30 mouse cellular contexts compared by ENCODE assay signal in the genomic region with DNA sequence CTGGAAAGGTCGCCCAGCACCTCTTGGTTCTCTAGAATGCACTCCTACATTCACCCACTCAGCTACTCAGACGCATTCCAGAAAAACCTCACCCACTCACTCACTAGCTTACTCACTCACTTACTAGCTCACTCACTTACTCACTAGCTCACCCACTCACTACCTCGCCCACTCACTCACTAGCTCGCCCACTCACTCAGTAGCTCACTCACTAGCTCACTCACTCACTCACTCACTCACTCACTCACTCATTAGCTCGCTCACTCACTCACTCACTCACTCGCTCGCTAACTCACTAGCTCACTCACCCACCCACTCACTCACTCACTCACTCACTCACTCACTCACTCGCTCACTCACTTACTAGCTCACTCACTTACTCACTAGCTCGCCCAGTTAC.
DNase-seq lines count a peak whose midpoint lies in the region; ATAC-seq and TF ChIP-seq lines count a peak whose summit lies in the region.
"Had no signal": no experiment of that assay in that cellular context is flagged by ENCODE, and none has a peak within 500 bp of the region (broad histone marks: within the 10 kb centered on the region; RNA-seq: fewer than 3 reads in every experiment).

No protein-coding gene starts in this region.

- in situ Hi-C loops in ES-E14 (cut with MboI; ENCODE audit: low sequenced_read_pairs in 2 of 2, unreplicated experiment in 2 of 2) = no loop called here

- no peak overlapping the region for H3K4me3 ChIP-seq in ES-E14 (ENCODE audit: insufficient read depth in 1 of 2, low read depth in 1 of 2, low read length in 2 of 2, poor library complexity in 1 of 2, severe bottlenecking in 1 of 2)
- H3K4me3 ChIP-seq: embryonic facial prominence, embryonic 10.5 days; embryonic facial prominence, embryonic 15.5 days; forebrain, embryonic 12.5 days; heart, embryonic 10.5 days; hindbrain, embryonic 13.5 days; limb, embryonic 10.5 days; limb, embryonic 15.5 days; liver, embryonic 15.5 days; lung, embryonic 15.5 days; neural tube, embryonic 15.5 days had no signal

- no peak overlapping the region for H3K27ac ChIP-seq in ES-E14 (ENCODE audit: insufficient read depth, low read depth, low read length, poor library complexity, severe bottlenecking)
- H3K27ac ChIP-seq: embryonic facial prominence, embryonic 10.5 days; embryonic facial prominence, embryonic 15.5 days; forebrain, embryonic 12.5 days; heart, embryonic 10.5 days; hindbrain, embryonic 13.5 days; limb, embryonic 10.5 days; limb, embryonic 15.5 days; liver, embryonic 15.5 days; lung, embryonic 15.5 days; neural tube, embryonic 15.5 days had no signal

- DNase-seq in A20 (ENCODE audit: low read depth, low spot score) (peak; percentile 10), ES-E14 (ENCODE audit: low read depth, low spot score) (peak; percentile 54)
- DNase-seq in brain, embryonic 14.5 days (ENCODE audit: low read depth) = peak; percentile 5
- peak; percentile 11 for DNase-seq in mesoderm, embryonic 11.5 days (ENCODE audit: low read depth, low spot score)
- no peak for DNase-seq in kidney, adult 9 months
- no peak for DNase-seq in heart, postnatal 36 days
- DNase-seq: adrenal gland, adult 8-10 months; cerebellum, adult 2 months; cerebellum, postnatal 14 days; forebrain, postnatal 0 days; gastrocnemius, postnatal 14 days; heart, postnatal 4 days; kidney, postnatal 14 days; layer of hippocampus, adult 9-11 months; midbrain, embryonic 14.5 days; right cerebral cortex, postnatal 25 days; thymus, adult 2 months; thymus, postnatal 36 days had no signal

- no peak for TF ChIP-seq CTCF in brain, embryonic 14.5 days (IDR thresholded peaks at IDR 0.05; ENCODE audit: borderline replicate concordance, extremely low read depth, insufficient read depth, insufficient read length)

- H3K4me1 ChIP-seq in ES-E14 (ENCODE audit: control insufficient read depth in 2 of 2, insufficient read depth in 2 of 2, low read length in 2 of 2, poor library complexity in 1 of 2) = no peaks in the 10 kb centered on the region
- H3K4me1 ChIP-seq: embryonic facial prominence, embryonic 10.5 days; embryonic facial prominence, embryonic 15.5 days; forebrain, embryonic 12.5 days; heart, embryonic 10.5 days; hindbrain, embryonic 13.5 days; limb, embryonic 10.5 days; limb, embryonic 15.5 days; liver, embryonic 15.5 days; lung, embryonic 15.5 days; neural tube, embryonic 15.5 days had no signal

- peaks cover 8% of the 10 kb centered on the region; the same call in 1 of the 2 replicates for H3K36me3 ChIP-seq in ES-E14 (ENCODE audit: control insufficient read depth, insufficient read depth, low read length, poor library complexity, severe bottlenecking)

- no peak for TF ChIP-seq POLR2A in brain, embryonic 14.5 days (IDR thresholded peaks at IDR 0.05; ENCODE audit: borderline replicate concordance, extremely low read depth, insufficient read depth, insufficient read length, poor library complexity, severe bottlenecking)

- no peak overlapping the region for H3K9ac ChIP-seq in ES-E14 (ENCODE audit: insufficient read depth, low read depth, low read length, poor library complexity, severe bottlenecking)
- H3K9ac ChIP-seq: embryonic facial prominence, embryonic 15.5 days; forebrain, embryonic 12.5 days; forebrain, postnatal 0 days; hindbrain, embryonic 13.5 days; limb, embryonic 15.5 days; liver, embryonic 15.5 days; lung, embryonic 15.5 days; neural tube, embryonic 15.5 days had no signal

- H3K9me3 ChIP-seq in ES-E14 (ENCODE audit: control insufficient read depth, insufficient read depth, low read depth, low read length) = no peaks in the 10 kb centered on the region
- H3K9me3 ChIP-seq: embryonic facial prominence, embryonic 10.5 days; embryonic facial prominence, embryonic 15.5 days; forebrain, embryonic 12.5 days; heart, embryonic 10.5 days; hindbrain, embryonic 13.5 days; limb, embryonic 10.5 days; limb, embryonic 15.5 days; liver, embryonic 15.5 days; lung, embryonic 15.5 days; neural tube, embryonic 15.5 days had no signal

- ATAC-seq in activated CD4-positive, CD25-positive, alpha-beta regulatory T cell, adult 4 months = no peak
- ATAC-seq: forebrain, postnatal 0 days; intestine, postnatal 0 days had no signal

- intact Hi-C loops in heart, postnatal 36 days (cut with DNase I) = no loop called here

TF ChIP-seq in ES-E14, 5 proteins besides CTCF, POLR2A, EP300 and RAD21:
- TF ChIP-seq ZNF384 (IDR thresholded peaks at IDR 0.05; ENCODE audit: low read depth, low read length) (no peak), ZC3H11A (IDR thresholded peaks at IDR 0.05; ENCODE audit: borderline replicate concordance, low read depth, low read length) (no peak), CHD2 (IDR thresholded peaks at IDR 0.05; ENCODE audit: low read depth, low read length) (no peak), MAFK (IDR thresholded peaks at IDR 0.05; ENCODE audit: insufficient read depth, low read depth, low read length) (no peak), HCFC1 (IDR thresholded peaks at IDR 0.05; ENCODE audit: borderline replicate concordance, insufficient read depth, low read length) (no peak)
TF ChIP-seq in ES-E14: peak in this region for 0.

Comparison
In these comparisons a context has a peak if more than half of its experiments do, and no peak if none do; other contexts are left out.
1. DNase-seq: peak in A20 (single experiment), ES-E14 (single experiment), brain, embryonic 14.5 days (single experiment) and mesoderm, embryonic 11.5 days (single experiment); none in kidney, adult 9 months (single experiment) and heart, postnatal 36 days (0 of 2).